Mouse (Mus musculus) small intestine, adult 2 months (tissue): ENCODE data around the gene Pard3b.

ENCODE experiments used
- CTCF ChIP-seq: fragments of 200-500 bp; IDR thresholded peaks from 2 replicates; pipeline ENCODE4 v1.5.1; 2012; ENCODE audit warnings: low read depth, mild to moderate bottlenecking, control low read depth, inconsistent platforms, low read length, moderate library complexity, mixed read lengths; ENCODE audit not compliant: insufficient replicate concordance, insufficient read length; ENCODE audit errors: extremely low read depth
- POLR2A ChIP-seq: fragments of 200-500 bp; IDR thresholded peaks from 2 replicates; pipeline ENCODE4 v1.6.1; 2012; ENCODE audit warnings: low read depth, mild to moderate bottlenecking, control low read depth, inconsistent platforms, low read length, moderate library complexity

DNA sequence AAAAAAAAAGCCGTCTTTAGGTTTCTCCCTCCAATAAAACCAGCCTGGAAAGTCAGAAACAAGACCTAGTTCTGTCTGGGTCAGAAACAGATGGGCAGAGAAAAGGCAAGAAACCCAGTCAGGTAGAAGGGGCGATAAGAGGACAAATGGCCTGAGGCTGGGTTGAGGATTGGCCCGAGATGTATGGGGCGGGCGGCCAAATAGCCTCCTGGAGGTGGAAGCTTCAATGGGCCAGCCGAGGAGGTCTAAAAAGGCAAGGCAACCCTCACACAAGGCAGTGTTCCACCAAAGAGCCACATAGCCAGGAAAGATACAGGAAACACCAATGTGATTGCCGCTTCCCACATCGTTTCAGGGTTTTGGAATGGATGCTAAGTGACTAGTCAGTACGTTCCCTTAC, 322.9 kb downstream of the Pard3b start:
- TF ChIP-seq POLR2A: no peak
- no peak for TF ChIP-seq CTCF
